Mouse (Mus musculus): ENCODE measurements around the gene Samhd1. TPM values are rescaled to one million over a fixed set of nuclear protein-coding genes. Genes with fewer than 3 reads are reported as not detected.

Gene Samhd1
- total RNA-seq, 2 experiments from 2014 or later, result 16.7 to 17.4 TPM

DNA sequence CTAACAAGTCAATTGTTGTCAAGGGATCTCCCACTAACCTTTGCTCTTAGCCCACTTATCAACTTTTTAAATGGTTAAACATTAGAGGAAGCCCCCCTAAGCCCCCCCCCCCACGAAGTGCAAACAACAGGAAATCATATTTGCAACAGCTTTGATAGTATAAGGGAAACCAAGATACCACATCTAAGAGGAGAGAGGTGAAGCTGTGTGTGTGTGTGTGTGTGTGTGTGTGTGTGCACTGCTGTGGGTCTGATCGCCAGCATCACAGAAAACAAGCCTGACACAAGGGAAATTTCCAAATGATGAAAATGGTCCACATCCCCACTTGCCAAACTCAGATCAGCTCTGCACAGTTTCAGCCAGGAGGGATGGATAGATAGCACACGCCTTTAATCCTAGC is 16.0 kb downstream of the Samhd1 start:
- no peak for DNase-seq (ENCODE audit: extremely low spot score in 1 of 2, low spot score in 2 of 2)
- intact Hi-C loops (cut with DNase I), result no loop called here

DNA sequence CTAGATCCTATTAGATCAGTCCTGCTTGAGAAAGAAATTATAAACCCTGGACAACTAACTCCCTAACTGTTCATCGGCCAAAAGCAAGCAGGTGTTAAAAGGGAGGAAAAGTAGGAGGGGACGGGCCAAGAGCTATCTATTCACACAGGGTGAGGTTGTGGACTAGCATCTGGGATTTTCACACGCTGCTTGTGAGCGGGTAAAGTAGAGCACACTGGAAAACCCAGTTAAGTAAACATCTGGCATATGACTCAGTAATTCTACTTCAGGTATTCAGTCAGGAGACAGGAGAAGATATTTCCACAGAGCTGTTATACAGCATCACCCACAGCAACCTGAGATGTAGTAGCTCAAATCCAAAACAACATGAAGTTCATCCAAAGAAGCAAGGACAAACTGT is 16.5 kb downstream of the Samhd1 start:
- DNase-seq (ENCODE audit: extremely low spot score in 1 of 2, low spot score in 2 of 2), result no peak
- intact Hi-C loops (cut with DNase I), result no loop called here

DNA sequence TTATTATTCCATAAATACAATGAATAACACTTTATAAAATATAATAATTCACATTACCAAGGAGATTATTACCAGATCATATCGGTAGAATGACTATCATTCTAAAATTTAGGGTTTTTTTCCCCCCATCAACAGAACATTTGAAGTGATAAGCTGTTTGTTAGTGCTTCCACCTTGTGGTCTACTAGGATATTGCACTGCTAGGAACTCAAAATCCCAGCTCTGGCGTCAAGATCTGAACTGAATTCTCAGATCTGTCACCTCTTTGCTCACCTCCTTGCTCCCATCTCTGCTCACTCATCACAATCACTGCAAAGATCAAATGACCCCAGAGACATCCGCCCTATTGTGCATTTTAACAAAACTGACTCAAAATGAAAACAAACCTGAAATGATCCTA is 18.1 kb downstream of the Samhd1 start:
- intact Hi-C loops (cut with DNase I), result no loop called here
- DNase-seq (ENCODE audit: extremely low spot score in 1 of 2, low spot score in 2 of 2), result no peak

DNA sequence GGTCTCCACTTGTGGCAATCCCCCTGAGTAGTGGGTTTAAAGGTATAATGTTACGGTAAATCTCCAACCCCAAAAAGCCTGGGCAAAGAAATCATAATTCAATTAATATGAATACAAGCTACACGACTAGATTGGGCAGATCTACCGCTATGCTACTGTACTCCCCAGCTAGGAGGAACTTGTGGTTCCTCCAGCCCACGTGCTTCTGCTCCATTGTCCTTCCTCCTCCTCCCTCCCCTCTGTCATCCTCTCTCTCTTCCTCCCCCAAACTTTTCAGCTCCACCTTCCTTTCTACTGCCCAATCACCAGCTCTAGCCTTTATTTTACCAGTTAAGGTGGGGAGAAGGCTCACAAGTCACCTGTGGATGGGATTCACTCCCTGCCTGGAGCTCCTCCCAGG is 26.8 kb downstream of the Samhd1 start:
- intact Hi-C loops (cut with DNase I), result no loop called here
- DNase-seq (ENCODE audit: extremely low spot score in 1 of 2, low spot score in 2 of 2), result no peak

DNA sequence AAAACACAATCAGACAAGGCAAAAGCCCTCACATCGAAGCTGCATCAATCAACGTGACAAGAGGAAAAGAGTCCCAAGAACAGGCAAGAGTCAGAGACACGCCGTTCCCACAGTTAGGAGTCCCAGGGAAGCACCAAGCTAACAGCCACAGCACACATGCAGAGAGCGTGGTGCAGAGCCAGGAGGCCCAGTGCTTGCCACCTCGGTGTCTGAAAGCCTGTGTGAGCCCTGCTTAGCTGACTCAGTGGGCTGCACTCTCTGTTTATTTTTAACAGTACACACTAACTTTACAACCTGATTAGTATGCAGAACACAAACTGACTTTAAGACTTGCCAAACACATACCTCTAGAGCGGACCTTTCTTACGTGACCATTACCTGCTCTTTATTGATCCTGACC is 30.6 kb downstream of the Samhd1 start:
- intact Hi-C loops (cut with DNase I), result no loop called here
- no peak for DNase-seq (ENCODE audit: extremely low spot score in 1 of 2, low spot score in 2 of 2)

DNA sequence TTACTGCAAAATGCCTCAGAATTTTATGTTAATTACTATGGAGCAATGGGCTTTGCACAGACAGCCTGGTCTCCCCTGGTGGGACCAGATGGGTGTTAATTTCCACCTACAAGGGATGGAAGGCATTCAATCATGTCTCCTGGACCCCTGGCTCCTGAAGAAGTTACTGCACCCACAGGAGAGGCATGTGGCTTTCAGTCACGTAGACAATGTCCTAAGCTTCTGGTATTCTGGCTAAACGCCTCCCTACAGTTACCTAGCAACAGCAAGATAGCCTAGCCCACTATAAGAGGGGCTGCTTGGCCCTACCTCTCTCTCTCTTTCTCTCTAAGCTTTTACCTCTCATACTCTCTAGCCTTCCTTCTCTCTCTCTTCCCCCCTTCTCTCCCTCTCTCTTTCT is 32.8 kb downstream of the Samhd1 start:
- DNase-seq (ENCODE audit: extremely low spot score in 1 of 2, low spot score in 2 of 2), result no peak
- intact Hi-C loops (cut with DNase I), result no loop called here

DNA sequence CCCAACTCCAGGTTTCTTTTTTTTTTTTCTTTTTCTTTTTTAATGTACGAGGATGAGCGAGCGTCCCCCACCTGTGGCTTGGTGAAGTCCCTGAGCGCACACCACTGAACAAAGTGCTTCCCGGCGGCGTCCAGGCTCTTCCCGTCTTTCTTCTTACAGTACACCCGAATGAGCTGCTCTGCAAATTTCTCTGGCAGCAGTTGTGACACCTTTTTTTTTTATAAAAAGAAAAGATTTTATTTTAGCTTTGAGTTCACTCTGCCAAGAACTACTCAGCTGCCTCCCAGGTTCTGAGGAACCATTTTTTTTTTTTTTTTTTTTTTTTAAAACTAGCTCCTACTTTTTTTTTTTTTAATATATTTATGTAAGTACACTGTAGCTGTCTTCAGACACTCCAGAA is 33.4 kb downstream of the Samhd1 start:
- intact Hi-C loops (cut with DNase I), result no loop called here
- DNase-seq (ENCODE audit: extremely low spot score in 1 of 2, low spot score in 2 of 2), result no peak

DNA sequence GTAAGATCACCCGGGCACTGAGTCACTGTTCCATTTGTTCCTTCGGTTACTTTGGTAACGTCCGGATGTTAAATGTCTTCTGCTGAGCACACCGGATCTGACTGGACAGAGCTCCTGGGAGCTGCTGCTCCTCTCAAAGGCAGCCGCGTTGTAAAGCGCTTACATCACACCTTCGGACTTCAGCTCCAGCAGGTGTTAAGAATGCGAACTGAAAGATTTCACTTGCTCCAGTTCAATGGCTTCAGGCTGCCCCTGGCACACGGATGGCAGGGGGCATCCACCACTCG is 34.8 kb downstream of the Samhd1 start:
- DNase-seq (ENCODE audit: extremely low spot score in 1 of 2, low spot score in 2 of 2), result no peak
- intact Hi-C loops (cut with DNase I), result no loop called here

DNA sequence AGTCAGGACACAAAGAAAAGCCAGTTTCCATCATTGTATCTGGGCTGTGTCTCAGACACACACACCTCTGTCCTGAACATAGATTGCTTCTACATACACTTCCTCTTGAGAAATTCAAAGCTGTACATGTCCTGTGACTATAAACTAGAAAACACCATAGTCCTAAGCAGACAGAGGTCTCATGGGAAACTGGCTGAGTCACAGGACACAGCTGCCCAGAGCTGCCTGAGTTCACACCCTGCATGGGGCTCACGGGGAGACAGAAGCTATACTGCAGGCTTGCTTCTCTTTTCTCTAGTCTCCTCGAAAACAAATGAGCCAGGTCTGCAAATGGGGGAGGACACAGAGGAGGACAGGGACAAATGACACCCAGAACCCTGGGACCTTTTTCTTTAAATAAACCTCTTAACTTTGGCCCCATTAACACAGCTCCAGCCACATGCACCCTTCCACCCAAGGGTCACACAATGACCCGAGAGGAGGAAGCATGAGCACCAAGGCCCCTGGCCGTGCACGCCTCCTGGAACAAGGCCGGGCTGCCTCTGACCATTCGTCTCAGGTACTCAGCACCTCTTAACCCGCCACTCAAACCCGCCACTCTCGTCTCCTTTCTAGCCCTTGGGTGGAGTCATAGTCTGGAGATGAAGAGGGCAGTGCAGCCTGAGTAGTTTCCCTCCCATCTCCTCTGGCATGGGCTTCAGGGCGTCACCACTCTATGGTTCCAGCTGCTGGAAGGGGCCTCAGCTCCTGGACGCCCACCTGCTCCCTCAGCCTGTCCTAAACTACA is 35.3 kb downstream of the Samhd1 start:
- intact Hi-C loops (cut with DNase I), result loop anchor here (10.0 kb wide), 1 partner anchor 225 kb away; no protein-coding TSS in a partner anchor

DNA sequence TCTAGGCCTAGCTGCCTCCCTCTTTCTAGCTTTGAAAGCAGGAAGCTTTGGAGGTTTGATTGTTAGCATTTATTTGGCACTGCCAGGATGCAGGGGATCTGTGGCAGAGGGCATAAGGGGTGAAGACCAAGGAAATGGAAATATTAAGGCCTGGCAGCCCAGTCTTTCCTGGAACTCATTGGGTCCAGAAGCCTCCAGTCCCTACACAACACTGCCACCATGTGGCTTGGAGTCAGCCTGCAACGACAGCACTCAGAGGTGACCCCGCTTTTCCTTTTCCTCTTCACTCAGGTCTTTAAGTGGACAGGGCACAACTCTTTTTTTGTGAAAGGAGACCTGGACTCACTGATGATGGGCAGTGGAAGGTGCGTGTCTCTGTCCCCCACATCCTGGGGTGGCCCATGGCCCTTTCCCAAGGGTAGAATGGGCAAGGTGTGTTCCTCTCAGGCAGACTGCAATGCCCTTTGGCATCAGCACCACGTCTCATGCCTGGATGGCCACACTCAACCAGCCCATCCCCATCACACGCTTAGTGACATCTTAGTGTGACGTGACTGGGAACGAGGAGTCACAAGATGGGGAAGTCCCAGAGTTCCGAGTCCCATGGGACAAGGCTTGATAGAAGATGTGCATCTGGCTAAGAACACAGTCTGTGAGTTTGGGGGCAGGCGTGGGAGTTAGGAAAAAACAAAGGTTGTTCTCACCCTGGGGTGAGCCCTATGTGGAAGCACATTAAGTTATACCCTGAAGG is 39.9 kb downstream of the Samhd1 start:
- peak in 1 of 2 experiments; percentile 80 for DNase-seq (ENCODE audit: extremely low spot score in 1 of 2, low spot score in 2 of 2)
- intact Hi-C loops (cut with DNase I), result loop anchor here (10.0 kb wide), 1 partner anchor 220 kb away; no protein-coding TSS in a partner anchor

More for the DNA sequence above, 35.3 kb downstream of the Samhd1 start:
- no peak for DNase-seq (ENCODE audit: extremely low spot score in 1 of 2, low spot score in 2 of 2)

DNA sequence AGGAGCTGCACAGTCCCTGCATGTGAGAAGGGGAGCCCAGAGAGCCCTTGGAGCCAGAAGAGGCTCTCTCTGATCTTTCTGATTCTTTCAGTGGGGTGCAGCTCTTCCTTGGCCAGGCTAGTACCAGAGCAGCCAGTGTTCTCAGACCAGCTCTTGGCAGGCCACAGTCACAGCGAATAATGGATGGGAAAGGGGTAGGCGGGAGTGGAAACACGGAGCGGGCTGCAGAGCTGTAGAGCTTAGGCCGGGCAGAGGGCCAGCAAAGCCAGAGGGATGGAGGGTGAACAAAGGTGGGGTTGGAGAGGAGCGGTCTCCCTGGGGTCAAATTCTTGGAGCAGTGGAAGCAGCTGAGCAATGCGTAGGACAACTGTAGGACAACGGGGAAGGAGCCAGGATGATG is 43.0 kb downstream of the Samhd1 start:
- intact Hi-C loops (cut with DNase I), result loop anchor here (10.0 kb wide), 1 partner anchor 217 kb away; no protein-coding TSS in a partner anchor
- DNase-seq (ENCODE audit: extremely low spot score in 1 of 2, low spot score in 2 of 2), result peak in 1 of 2 experiments; percentile 74

DNA sequence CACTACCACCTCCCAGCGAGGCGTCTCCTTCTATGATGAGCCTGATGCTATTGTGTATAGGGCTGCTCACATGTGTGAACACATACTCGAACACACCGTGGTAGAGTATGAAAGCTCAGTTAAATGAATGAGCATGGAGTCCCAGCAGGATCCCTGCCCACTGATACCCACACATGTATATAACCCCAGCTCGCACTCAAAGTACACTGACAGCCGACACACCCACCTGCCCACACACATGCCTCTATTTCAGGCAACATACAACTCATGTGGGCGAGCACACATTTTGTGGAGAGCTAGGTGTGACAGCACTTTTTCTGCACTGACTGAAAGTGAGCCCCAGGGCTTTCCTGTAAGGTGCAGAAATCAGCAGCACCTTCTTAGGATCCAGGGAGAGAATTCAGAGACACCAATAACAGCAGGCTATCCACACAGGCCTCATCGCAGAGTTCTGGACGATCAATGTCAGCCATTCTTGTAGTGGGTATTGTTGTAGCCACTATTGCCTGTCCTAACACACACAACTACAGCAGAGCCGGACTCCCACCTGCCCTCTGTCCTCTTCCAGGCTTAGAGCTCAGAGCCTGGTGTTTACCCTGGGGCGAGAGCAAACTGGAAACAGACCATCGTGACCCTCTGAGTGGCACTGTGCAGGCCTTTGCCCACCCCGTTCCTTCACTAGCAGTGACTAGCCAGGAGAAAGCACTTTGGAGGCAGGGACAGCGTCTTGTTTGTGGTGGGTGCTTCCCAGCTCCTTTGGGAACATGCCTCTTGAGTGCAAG is 47.3 kb downstream of the Samhd1 start:
- no peak for DNase-seq (ENCODE audit: extremely low spot score in 1 of 2, low spot score in 2 of 2)

DNA sequence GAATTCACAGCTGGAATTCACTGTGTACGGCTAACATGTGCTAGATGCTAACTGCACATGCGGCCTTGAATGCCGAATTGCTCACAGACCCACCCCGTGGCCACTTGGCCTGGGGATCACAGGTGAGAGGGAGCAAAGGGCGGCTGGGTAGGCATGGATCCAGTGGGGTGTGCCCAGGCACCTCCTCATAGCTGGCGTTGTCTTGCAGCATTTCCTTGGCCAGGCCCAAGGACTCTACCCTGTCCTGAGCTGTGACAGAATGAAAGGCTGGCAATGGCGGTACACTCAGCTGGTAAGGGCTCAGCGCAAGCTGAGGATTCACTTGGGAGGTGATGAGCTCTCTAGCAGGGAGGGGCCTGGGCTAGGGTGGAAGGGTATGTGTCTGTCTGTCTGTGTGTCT is 48.3 kb downstream of the Samhd1 start, which contains the start of gene Tldc2:
Gene Tldc2, plus strand, starts transcription at position 260 of the 400 bp plus-strand sequence.
- intact Hi-C loops (cut with DNase I), result no loop called here
- no peak for DNase-seq (ENCODE audit: extremely low spot score in 1 of 2, low spot score in 2 of 2)

More for the DNA sequence above, 47.3 kb downstream of the Samhd1 start:
- intact Hi-C loops (cut with DNase I), result no loop called here

DNA sequence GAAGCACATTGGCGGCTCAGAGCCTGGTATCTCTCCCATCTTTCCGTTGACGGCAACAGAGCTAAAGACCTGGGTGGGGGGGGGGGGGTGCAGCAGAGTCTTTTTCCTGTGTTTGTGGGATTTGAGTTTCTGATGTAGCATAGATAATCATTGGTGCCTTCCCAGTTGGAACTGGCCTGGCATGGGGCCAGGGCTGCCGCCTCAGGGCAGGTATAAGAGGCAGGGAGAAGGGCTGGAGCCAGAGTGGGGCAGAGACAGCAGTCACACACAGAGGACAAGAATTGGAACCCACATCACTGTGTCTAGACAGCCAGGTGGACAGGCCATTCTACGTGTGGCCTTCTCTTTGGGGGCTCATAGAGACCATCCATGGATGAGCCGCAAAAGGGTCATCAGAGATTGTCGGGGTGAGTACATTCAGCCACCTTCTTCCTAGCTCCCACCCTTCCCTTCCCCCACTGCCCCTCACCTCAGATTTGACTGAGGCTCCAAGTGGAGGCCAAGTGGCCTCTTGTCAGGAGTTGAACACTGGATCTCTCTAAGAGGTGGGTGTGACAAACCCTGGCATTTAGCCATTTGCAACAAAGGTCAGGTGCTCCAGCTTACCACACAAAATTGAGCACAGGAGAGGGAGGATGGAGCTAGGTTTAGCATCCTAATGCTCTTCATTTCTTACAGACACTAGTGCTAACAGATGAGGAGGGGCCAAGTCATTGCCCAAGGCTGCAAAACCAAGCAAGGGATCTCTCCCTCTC is 50.1 kb downstream of the Samhd1 start:
- no peak for DNase-seq (ENCODE audit: extremely low spot score in 1 of 2, low spot score in 2 of 2)
- intact Hi-C loops (cut with DNase I), result no loop called here

DNA sequence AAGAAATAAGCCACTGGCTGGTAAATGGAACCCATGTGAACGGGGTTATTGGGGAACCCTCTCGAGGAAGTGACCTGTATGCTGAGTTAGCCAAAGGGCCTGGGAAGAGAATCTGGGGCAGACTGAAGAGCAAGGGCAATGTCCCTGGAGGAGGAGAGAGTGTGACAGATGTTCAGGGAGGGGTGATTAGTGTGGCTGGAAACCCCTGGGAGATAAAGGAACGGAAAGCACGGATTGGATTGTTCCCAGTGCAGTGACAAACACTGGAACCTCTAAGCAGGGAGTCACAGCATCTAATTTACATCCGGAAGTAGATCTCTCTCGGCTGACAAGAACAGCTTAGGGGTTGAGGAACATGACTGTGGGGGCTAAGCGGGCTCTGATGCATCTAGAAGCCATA is 53.1 kb downstream of the Samhd1 start:
- no peak for DNase-seq (ENCODE audit: extremely low spot score in 1 of 2, low spot score in 2 of 2)
- intact Hi-C loops (cut with DNase I), result no loop called here

DNA sequence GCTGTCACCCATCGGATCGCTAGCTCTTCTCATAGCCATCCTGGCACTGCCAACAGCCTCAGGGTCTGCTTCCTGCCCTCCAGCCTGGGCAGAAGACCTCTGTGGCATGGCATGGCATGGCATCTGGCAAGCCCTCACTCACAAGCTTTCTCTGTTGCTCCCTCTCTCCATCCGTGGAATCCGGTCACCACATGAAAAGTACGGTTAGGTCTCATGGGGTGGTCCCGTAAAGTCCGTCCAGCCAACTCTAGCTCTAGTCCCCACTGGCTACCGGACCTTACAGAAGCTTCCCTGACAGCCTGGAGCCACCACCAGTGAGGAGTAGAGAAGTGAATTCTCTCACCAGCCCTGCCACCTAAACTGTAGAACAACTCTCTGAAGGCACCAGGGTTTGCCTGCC is 53.7 kb downstream of the Samhd1 start:
- DNase-seq (ENCODE audit: extremely low spot score in 1 of 2, low spot score in 2 of 2), result no peak
- intact Hi-C loops (cut with DNase I), result no loop called here

DNA sequence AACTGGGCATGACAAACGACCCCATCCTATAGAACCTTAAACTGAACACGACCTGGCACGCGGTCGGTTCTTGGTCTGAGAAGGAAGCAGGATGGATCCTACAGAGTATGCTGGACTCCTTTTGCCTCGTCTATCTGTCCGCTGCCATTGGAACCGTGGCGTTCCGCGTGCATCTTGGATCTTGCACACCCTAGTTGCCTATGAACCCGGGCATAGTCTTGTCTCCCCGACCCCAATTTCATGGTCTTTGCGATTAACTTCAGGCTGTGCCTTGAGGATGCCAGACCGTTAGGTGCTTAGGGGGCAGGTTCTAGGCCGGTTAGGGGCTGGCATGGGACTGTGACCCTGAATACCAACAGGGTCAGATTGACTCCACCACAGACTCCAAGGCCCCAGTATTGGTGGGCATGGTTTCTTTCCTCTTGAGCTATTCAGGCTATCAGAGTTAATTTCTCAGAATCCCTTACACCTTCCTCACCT is 55.3 kb downstream of the Samhd1 start:
- intact Hi-C loops (cut with DNase I), result loop anchor here (5.0 kb wide), 1 partner anchor 37 kb away; no protein-coding TSS in a partner anchor
- no peak for DNase-seq (ENCODE audit: extremely low spot score in 1 of 2, low spot score in 2 of 2)
